Mouse (Mus musculus) adrenal gland, postnatal 36 days (tissue): Measurements from ENCODE around the gene Gemin6. TPM values are rescaled to one million over a fixed set of nuclear protein-coding genes. Genes with fewer than 3 reads are reported as not detected.
A peak's percentile ranks its signal among the peaks of the same experiment; 100 is the strongest.
"Not testable (repeated sequence)": the region's sequence is repeated elsewhere in the genome, so short reads cannot be mapped to it uniquely, and the experiment has no call there.

Experiments used
- DNase-seq, 2 experiments: peaks; one replicate each; pipeline ENCODE4 v3.0.0; 2021; ENCODE audit warnings: mixed read lengths in 1 of 2
- long read RNA-seq, 2 experiments: library from polyadenylated mRNA; stranded (forward); transcript quantifications; one replicate each; pipeline ENCODE4 v2.0.0; 2021; ENCODE audit warnings: borderline sequencing depth in 2 of 2
- total RNA-seq, 2 experiments: library from RNA; stranded (reverse); gene quantifications; 2 replicates each; pipeline ENCODE4 v1.2.3; 2021

The Gemin6 gene
- 1 to 10 TPM; 7.5 to 7.8 TPM for total RNA-seq
- long read RNA-seq, experiment 1, transcript Gemin6-201 (3 exons, 1,134 nt), result major isoform, 7 of 15 reads
- long read RNA-seq, experiment 1, partial matches to known transcripts, result 0 of 15 reads
- long read RNA-seq, experiment 1, other reads (novel, unspliced or antisense), result 8 of 15 reads
- long read RNA-seq, experiment 2, partial matches to known transcripts, result 1 of 4 reads
- long read RNA-seq, experiment 2, other reads (novel, unspliced or antisense), result 2 of 4 reads

- peak; percentile 88 to 89 for DNase-seq
These were observed at the start of gene Gemin6 for GRCm38 (mm10) chr17:80224326-80225116. Gene Gemin6 (plus strand): TSS chr17:80224441.

GRCm38 (mm10) chr17:80174699-80175385, 49.4 kb upstream of the Gemin6 start:
- peak in 1 of 2 experiments; percentile 14 for DNase-seq

- DNase-seq, result no peak
These were observed 48.9 kb upstream of the Gemin6 start for GRCm38 (mm10) chr17:80175386-80175739.

- no peak for DNase-seq
These were observed 48.3 kb upstream of the Gemin6 start for GRCm38 (mm10) chr17:80175966-80176365.

GRCm38 (mm10) chr17:80178846-80179245, 45.4 kb upstream of the Gemin6 start:
- not testable (repeated sequence) for DNase-seq

- DNase-seq, result peak; percentile 77 to 80
These were observed 44.3 kb upstream of the Gemin6 start for GRCm38 (mm10) chr17:80179959-80180358.

GRCm38 (mm10) chr17:80180468-80180867, 43.8 kb upstream of the Gemin6 start:
- no peak for DNase-seq

GRCm38 (mm10) chr17:80183615-80184014, 40.6 kb upstream of the Gemin6 start:
- no peak for DNase-seq

- DNase-seq, result no peak
These were observed 31.2 kb upstream of the Gemin6 start for GRCm38 (mm10) chr17:80193075-80193474.

GRCm38 (mm10) chr17:80199160-80199778, 25.0 kb upstream of the Gemin6 start:
- DNase-seq, result no peak

- no peak for DNase-seq
These were observed 18.6 kb upstream of the Gemin6 start for GRCm38 (mm10) chr17:80205657-80206056.

- DNase-seq, result peak; percentile 67 to 83
These were observed 18.0 kb upstream of the Gemin6 start for GRCm38 (mm10) chr17:80206301-80206670.

- peak; percentile 97 to 98 for DNase-seq
These were observed 17.3 kb upstream of the Gemin6 start, which contains the start of the genes Srsf7 and Ttc39d for GRCm38 (mm10) chr17:80206671-80207581. Gene Srsf7 (minus strand): TSS chr17:80207307. Gene Ttc39d (plus strand): TSS chr17:80207460.

GRCm38 (mm10) chr17:80213998-80214397, 10.2 kb upstream of the Gemin6 start:
- DNase-seq, result not testable (repeated sequence)

- no peak for DNase-seq
These were observed 4.1 kb upstream of the Gemin6 start for GRCm38 (mm10) chr17:80220131-80220530.

GRCm38 (mm10) chr17:80221202-80221601, 3.0 kb upstream of the Gemin6 start:
- DNase-seq, result no peak

- DNase-seq, result no peak
These were observed 2.2 kb upstream of the Gemin6 start for GRCm38 (mm10) chr17:80221890-80222628.

GRCm38 (mm10) chr17:80223829-80224228, 412 bp upstream of the Gemin6 start:
- peak in 1 of 2 experiments; percentile 6 for DNase-seq

GRCm38 (mm10) chr17:80225142-80225541, 901 bp downstream of the Gemin6 start:
- DNase-seq, result not testable (repeated sequence)

GRCm38 (mm10) chr17:80229396-80229795, 5.2 kb downstream of the Gemin6 start:
- DNase-seq, result peak; percentile 50 to 65
